Mouse (Mus musculus): ENCODE data around the gene Gtf2h1. TPM values are rescaled to one million over a fixed set of nuclear protein-coding genes. Genes with fewer than 3 reads are reported as not detected.

Gtf2h1 gene
- polyA plus RNA-seq, 1 experiment from 2014 or later: 47.2 TPM

- no peaks in the 10 kb centered on the region for H3K9me3 ChIP-seq (ENCODE audit: control insufficient read depth, low read length)
- H3K4me1 ChIP-seq (ENCODE audit: control insufficient read depth, insufficient read depth, low read length): no peaks in the 10 kb centered on the region
- H3K27me3 ChIP-seq (ENCODE audit: control insufficient read depth, insufficient read depth, low read length): no peaks in the 10 kb centered on the region
- DNase-seq (no peak), ATAC-seq (ENCODE audit: low FRiP score, low TSS enrichment) (no peak)
- 95% methylated on average over 7 of the region's 7 CpGs for WGBS
- no peak overlapping the region for H3K4me2 ChIP-seq (ENCODE audit: low read length)
- H3K9ac ChIP-seq (replicated peaks; ENCODE audit: low read length): no peak overlapping the region
- no peak overlapping the region for H3K4me3 ChIP-seq (replicated peaks; ENCODE audit: low read depth, low read length)
- no peak overlapping the region for H3K27ac ChIP-seq (replicated peaks; ENCODE audit: low read depth, low read length)
- H3K36me3 ChIP-seq (ENCODE audit: control insufficient read depth, insufficient read depth, low read length): peaks cover 91% of the 10 kb centered on the region
Observed at GRCm38 (mm10) chr7:46768451-46768850, 27.5 kb upstream of the Gtf2h1 start.

- peak; percentile 80 for DNase-seq
- Histone ChIP-seq H3K9me3 (ENCODE audit: control insufficient read depth, low read length) (no peaks in the 10 kb centered on the region), H3K9ac (replicated peaks; ENCODE audit: low read length) (no peak overlapping the region), H3K4me1 (ENCODE audit: control insufficient read depth, insufficient read depth, low read length) (no peaks in the 10 kb centered on the region), H3K27me3 (ENCODE audit: control insufficient read depth, insufficient read depth, low read length) (no peaks in the 10 kb centered on the region), H3K4me3 (replicated peaks; ENCODE audit: low read depth, low read length) (no peak overlapping the region), H3K36me3 (ENCODE audit: control insufficient read depth, insufficient read depth, low read length) (peaks cover 92% of the 10 kb centered on the region), H3K4me2 (ENCODE audit: low read length) (no peak overlapping the region), H3K27ac (replicated peaks; ENCODE audit: low read depth, low read length) (no peak overlapping the region)
- 70% methylated on average over 4 of the region's 4 CpGs for WGBS
- ATAC-seq (ENCODE audit: low FRiP score, low TSS enrichment): no peak
Observed at GRCm38 (mm10) chr7:46770706-46771105, 25.2 kb upstream of the Gtf2h1 start.

GRCm38 (mm10) chr7:46789177-46789849 lies 6.6 kb upstream of the Gtf2h1 start:
- Histone ChIP-seq H3K36me3 (ENCODE audit: control insufficient read depth, insufficient read depth, low read length) (peaks cover 61% of the 10 kb centered on the region), H3K4me2 (ENCODE audit: low read length) (no peak overlapping the region), H3K27ac (replicated peaks; ENCODE audit: low read depth, low read length) (no peak overlapping the region), H3K9ac (replicated peaks; ENCODE audit: low read length) (no peak overlapping the region), H3K9me3 (ENCODE audit: control insufficient read depth, low read length) (no peaks in the 10 kb centered on the region), H3K4me3 (replicated peaks; ENCODE audit: low read depth, low read length) (no peak overlapping the region), H3K4me1 (ENCODE audit: control insufficient read depth, insufficient read depth, low read length) (peaks cover 6% of the 10 kb centered on the region), H3K27me3 (ENCODE audit: control insufficient read depth, insufficient read depth, low read length) (no peaks in the 10 kb centered on the region)
- ATAC-seq (ENCODE audit: low FRiP score, low TSS enrichment): no peak
- DNase-seq: no peak
- WGBS: 90% methylated on average over 5 of the region's 5 CpGs

- Histone ChIP-seq H3K9ac (replicated peaks; ENCODE audit: low read length) (no peak overlapping the region; the same call in 1 of the 2 replicates), H3K4me3 (replicated peaks; ENCODE audit: low read depth, low read length) (no peak overlapping the region), H3K27me3 (ENCODE audit: control insufficient read depth, insufficient read depth, low read length) (no peaks in the 10 kb centered on the region), H3K36me3 (ENCODE audit: control insufficient read depth, insufficient read depth, low read length) (peaks cover 23% of the 10 kb centered on the region), H3K9me3 (ENCODE audit: control insufficient read depth, low read length) (no peaks in the 10 kb centered on the region), H3K27ac (replicated peaks; ENCODE audit: low read depth, low read length) (no peak overlapping the region), H3K4me2 (ENCODE audit: low read length) (no peak overlapping the region), H3K4me1 (ENCODE audit: control insufficient read depth, insufficient read depth, low read length) (peaks cover 22% of the 10 kb centered on the region)
- no peak for DNase-seq
- ATAC-seq (ENCODE audit: low FRiP score, low TSS enrichment): no peak
- WGBS: 89% methylated on average over 4 of the region's 4 CpGs
Observed at GRCm38 (mm10) chr7:46793871-46794270, 2.0 kb upstream of the Gtf2h1 start.

- Histone ChIP-seq H3K27ac (replicated peaks; ENCODE audit: low read depth, low read length) (peak overlapping the region; percentile 91), H3K9ac (replicated peaks; ENCODE audit: low read length) (peak overlapping the region; percentile 88), H3K4me3 (replicated peaks; ENCODE audit: low read depth, low read length) (peak overlapping the region; percentile 96), H3K4me1 (ENCODE audit: control insufficient read depth, insufficient read depth, low read length) (peaks cover 22% of the 10 kb centered on the region), H3K4me2 (ENCODE audit: low read length) (peak overlapping the region; percentile 93), H3K27me3 (ENCODE audit: control insufficient read depth, insufficient read depth, low read length) (no peaks in the 10 kb centered on the region), H3K36me3 (ENCODE audit: control insufficient read depth, insufficient read depth, low read length) (peaks cover 17% of the 10 kb centered on the region), H3K9me3 (ENCODE audit: control insufficient read depth, low read length) (no peaks in the 10 kb centered on the region)
- no peak; the same call in 1 of the 2 replicates for ATAC-seq (ENCODE audit: low FRiP score, low TSS enrichment)
- under 1% methylated on average over 31 of the region's 31 CpGs for WGBS
- no peak for DNase-seq
Observed at GRCm38 (mm10) chr7:46796206-46796679, 340 bp downstream of the Gtf2h1 start.

DNA sequence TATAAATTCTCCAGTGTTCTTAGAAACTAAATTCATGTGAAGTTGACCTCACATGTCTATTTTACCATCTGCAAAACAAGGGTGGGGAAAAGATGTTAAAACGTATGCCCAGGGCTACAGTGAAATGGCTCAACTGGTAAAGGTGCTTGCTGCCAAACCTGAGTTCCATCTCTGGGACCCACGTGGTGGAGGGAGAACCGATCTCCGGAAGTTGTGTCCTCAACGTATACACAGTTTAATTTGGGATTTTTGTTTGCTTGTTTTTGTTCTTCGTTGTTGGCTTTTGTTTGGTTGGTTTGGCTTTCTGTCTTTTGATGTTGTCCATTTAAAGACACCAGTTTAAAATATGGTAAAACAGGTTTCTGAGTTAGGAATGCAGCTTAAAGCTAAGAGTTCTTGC lies 876 bp downstream of the Gtf2h1 start:
- ATAC-seq (ENCODE audit: low FRiP score, low TSS enrichment): no peak

DNA sequence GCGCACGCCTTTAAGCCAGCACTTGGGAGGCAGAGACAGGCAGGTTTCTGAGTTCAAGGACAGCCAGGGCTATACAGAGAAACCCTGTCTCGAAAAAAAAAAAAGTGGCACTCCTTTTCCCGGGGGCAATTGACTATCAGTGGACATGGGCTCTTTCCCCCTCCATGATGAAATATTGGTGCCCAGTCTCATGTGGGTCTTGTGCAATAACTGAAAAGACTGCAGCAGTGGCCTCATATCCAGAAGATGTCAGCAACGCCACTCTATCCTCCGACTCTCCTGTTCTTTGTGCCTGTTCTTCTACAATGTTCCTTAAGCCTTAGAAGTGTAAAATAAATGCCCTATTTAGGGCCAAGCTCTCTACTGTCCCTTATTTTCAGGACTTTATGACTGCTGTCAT lies 14.4 kb downstream of the Gtf2h1 start:
- no peak overlapping the region for H3K9ac ChIP-seq (replicated peaks; ENCODE audit: low read length)
- no peaks in the 10 kb centered on the region for H3K27me3 ChIP-seq (ENCODE audit: control insufficient read depth, insufficient read depth, low read length)
- H3K4me1 ChIP-seq (ENCODE audit: control insufficient read depth, insufficient read depth, low read length): no peaks in the 10 kb centered on the region
- ATAC-seq (ENCODE audit: low FRiP score, low TSS enrichment) (no peak), DNase-seq (no peak)
- H3K4me2 ChIP-seq (ENCODE audit: low read length): no peak overlapping the region
- H3K4me3 ChIP-seq (replicated peaks; ENCODE audit: low read depth, low read length): no peak overlapping the region
- 97% methylated on average over 6 of the region's 6 CpGs for WGBS
- peaks cover 82% of the 10 kb centered on the region for H3K36me3 ChIP-seq (ENCODE audit: control insufficient read depth, insufficient read depth, low read length)
- H3K27ac ChIP-seq (replicated peaks; ENCODE audit: low read depth, low read length): no peak overlapping the region
- H3K9me3 ChIP-seq (ENCODE audit: control insufficient read depth, low read length): no peaks in the 10 kb centered on the region

More for the DNA sequence above, 876 bp downstream of the Gtf2h1 start:
- peaks cover 22% of the 10 kb centered on the region for H3K4me1 ChIP-seq (ENCODE audit: control insufficient read depth, insufficient read depth, low read length)
- WGBS: 63% methylated on average over 6 of the region's 6 CpGs
- peak overlapping the region; percentile 93 for H3K4me2 ChIP-seq (ENCODE audit: low read length)
- no peaks in the 10 kb centered on the region for H3K27me3 ChIP-seq (ENCODE audit: control insufficient read depth, insufficient read depth, low read length)
- H3K4me3 ChIP-seq (replicated peaks; ENCODE audit: low read depth, low read length): peak overlapping the region; percentile 96
- no peak overlapping the region for H3K27ac ChIP-seq (replicated peaks; ENCODE audit: low read depth, low read length)
- no peaks in the 10 kb centered on the region for H3K9me3 ChIP-seq (ENCODE audit: control insufficient read depth, low read length)
- H3K9ac ChIP-seq (replicated peaks; ENCODE audit: low read length): peak overlapping the region; percentile 88
- no peak for DNase-seq
- peaks cover 22% of the 10 kb centered on the region for H3K36me3 ChIP-seq (ENCODE audit: control insufficient read depth, insufficient read depth, low read length)

DNA sequence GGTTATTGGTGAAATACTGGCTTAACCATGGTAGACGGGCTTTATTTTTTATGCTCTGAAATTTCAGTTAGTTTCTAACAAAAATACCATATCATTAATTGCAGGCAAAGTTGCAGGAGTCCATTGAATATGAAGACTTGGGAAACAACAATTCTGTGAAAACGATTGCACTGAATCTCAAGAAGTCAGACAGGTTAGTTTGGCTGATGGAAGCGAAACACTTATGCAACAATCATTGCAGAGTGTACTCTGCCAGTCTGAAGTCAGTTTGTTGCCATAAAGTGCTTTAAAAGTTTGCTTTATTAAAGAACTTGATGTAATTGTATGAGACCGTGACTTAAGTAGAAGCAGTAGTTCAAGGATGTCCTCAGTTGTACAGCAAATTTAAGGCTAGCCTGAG lies 18.1 kb downstream of the Gtf2h1 start:
- Histone ChIP-seq H3K4me1 (ENCODE audit: control insufficient read depth, insufficient read depth, low read length) (no peaks in the 10 kb centered on the region), H3K27me3 (ENCODE audit: control insufficient read depth, insufficient read depth, low read length) (no peaks in the 10 kb centered on the region), H3K27ac (replicated peaks; ENCODE audit: low read depth, low read length) (no peak overlapping the region), H3K9me3 (ENCODE audit: control insufficient read depth, low read length) (no peaks in the 10 kb centered on the region), H3K4me2 (ENCODE audit: low read length) (no peak overlapping the region), H3K36me3 (ENCODE audit: control insufficient read depth, insufficient read depth, low read length) (peaks cover 87% of the 10 kb centered on the region), H3K9ac (replicated peaks; ENCODE audit: low read length) (no peak overlapping the region), H3K4me3 (replicated peaks; ENCODE audit: low read depth, low read length) (no peak overlapping the region)
- no peak for ATAC-seq (ENCODE audit: low FRiP score, low TSS enrichment)
- WGBS: 92% methylated on average over 4 of the region's 4 CpGs
- no peak for DNase-seq
